Mouse (Mus musculus) CH12.LX (cell line): ENCODE measurements around the gene Pes1. TPM values are rescaled to one million over a fixed set of nuclear protein-coding genes. Genes with fewer than 3 reads are reported as not detected.

ENCODE experiments used
- DNase-seq: peaks from one replicate; pipeline ENCODE4 v3.0.0-alpha.2; 2013; ENCODE audit errors: extremely low read depth
- H3K27ac ChIP-seq: 2 replicates; pipeline ENCODE4 v1.5.1; 2012; ENCODE audit warnings: low read depth, mild to moderate bottlenecking, control low read depth, moderate library complexity; ENCODE audit not compliant: insufficient read depth
- H3K27me3 ChIP-seq: replicated peaks from 2 replicates; pipeline ENCODE3; 2012; ENCODE audit warnings: inconsistent platforms
- H3K36me3 ChIP-seq, 2 experiments: replicated peaks in 1 of 2; 2 replicates each; pipeline versions ENCODE3 to v1.6.1; 2012; ENCODE audit warnings: inconsistent platforms in 1 of 2, low read length in 1 of 2, mild to moderate bottlenecking in 1 of 2, mixed read lengths in 1 of 2, moderate library complexity in 1 of 2; ENCODE audit not compliant: control insufficient read depth in 1 of 2, insufficient read depth in 1 of 2
- H3K4me1 ChIP-seq, 2 experiments: 2 replicates each; pipeline ENCODE4 v1.6.1; 2012; ENCODE audit warnings: inconsistent platforms in 1 of 2, moderate library complexity in 1 of 2; ENCODE audit not compliant: insufficient read depth in 2 of 2, control insufficient read depth in 1 of 2
- H3K4me2 ChIP-seq: 2 replicates; pipeline ENCODE4 v1.6.1; 2012; ENCODE audit warnings: low read depth, mild to moderate bottlenecking, control low read depth; ENCODE audit not compliant: poor library complexity, insufficient read depth, severe bottlenecking
- H3K4me3 ChIP-seq, 3 experiments: fragments of 150-350 bp in 1 of 3; sonication (generic) in 1 of 3; replicated peaks in 1 of 3; 2 replicates each; pipeline versions ENCODE3 to v1.5.1; 2011 to 2012; ENCODE audit warnings: low read depth in 2 of 3, low read length in 2 of 3, mild to moderate bottlenecking in 2 of 3, moderate library complexity in 2 of 3, control low read depth in 1 of 3, improper control_type of control experiment in 1 of 3, inconsistent platforms in 1 of 3, mixed read lengths in 1 of 3; ENCODE audit not compliant: poor library complexity in 1 of 3
- H3K79me2 ChIP-seq: replicated peaks from 2 replicates; pipeline ENCODE4 v1.6.1; 2012; ENCODE audit warnings: mild to moderate bottlenecking, moderate library complexity; ENCODE audit not compliant: control insufficient read depth, poor library complexity, insufficient read depth, severe bottlenecking; ENCODE audit errors: extremely low read depth
- H3K9ac ChIP-seq: 2 replicates; pipeline ENCODE4 v1.6.1; 2012; ENCODE audit warnings: low read depth, mild to moderate bottlenecking, control low read depth, moderate library complexity; ENCODE audit not compliant: insufficient read depth
- H3K9me3 ChIP-seq: replicated peaks from 2 replicates; pipeline ENCODE3; 2012; ENCODE audit warnings: low read length, inconsistent platforms, mixed read lengths
- BHLHE40 ChIP-seq: IDR thresholded peaks from 2 replicates; pipeline ENCODE4 v1.6.1; 2011; ENCODE audit warnings: mild to moderate bottlenecking, low read depth, low read length, improper control_type of control experiment
- CTCF ChIP-seq, 2 experiments: IDR thresholded peaks in 1 of 2; conservative IDR thresholded peaks in 1 of 2; 2 replicates each; pipeline ENCODE4 v1.5.1; 2011 to 2012; ENCODE audit warnings: low read depth in 2 of 2, low read length in 2 of 2, improper control_type of control experiment in 1 of 2, inconsistent platforms in 1 of 2, mild to moderate bottlenecking in 1 of 2, moderate library complexity in 1 of 2
- ETS1 ChIP-seq: conservative IDR thresholded peaks from 2 replicates; pipeline ENCODE4 v1.6.1; 2012; ENCODE audit warnings: low read depth, mild to moderate bottlenecking, inconsistent platforms, low read length, improper control_type of control experiment, moderate library complexity
- GABPA ChIP-seq: IDR thresholded peaks from 2 replicates; pipeline ENCODE4 v1.6.1; 2012; ENCODE audit warnings: low read depth, low read length, improper control_type of control experiment, inconsistent platforms; ENCODE audit not compliant: insufficient replicate concordance
- HCFC1 ChIP-seq: IDR thresholded peaks from 2 replicates; pipeline ENCODE4 v1.6.1; 2012; ENCODE audit warnings: low read depth, mild to moderate bottlenecking, inconsistent platforms, low read length, improper control_type of control experiment
- MAX ChIP-seq: IDR thresholded peaks from 2 replicates; pipeline ENCODE4 v1.6.1; 2011; ENCODE audit warnings: low read length, improper control_type of control experiment
- MEF2A ChIP-seq: IDR thresholded peaks from 2 replicates; pipeline ENCODE4 v1.6.1; 2014; ENCODE audit warnings: low read depth, mild to moderate bottlenecking, inconsistent platforms, low read length, improper control_type of control experiment, borderline replicate concordance
- POLR2A ChIP-seq: IDR thresholded peaks from 2 replicates; pipeline ENCODE4 v1.6.1; 2011; ENCODE audit warnings: low read depth, mild to moderate bottlenecking, improper control_type of control experiment, low read length
- RAD21 ChIP-seq: IDR thresholded peaks from 2 replicates; pipeline ENCODE4 v1.6.1; 2011; ENCODE audit warnings: low read depth, mild to moderate bottlenecking, low read length, improper control_type of control experiment, moderate library complexity
- SIN3A ChIP-seq: IDR thresholded peaks from 2 replicates; pipeline ENCODE4 v1.6.1; 2012; ENCODE audit warnings: low read length, improper control_type of control experiment, inconsistent platforms
- SMC3 ChIP-seq: IDR thresholded peaks from 2 replicates; pipeline ENCODE4 v1.6.1; 2011; ENCODE audit warnings: low read depth, low read length, improper control_type of control experiment
- USF2 ChIP-seq: conservative IDR thresholded peaks from 2 replicates; pipeline ENCODE4 v1.6.1; 2011; ENCODE audit warnings: low read depth, low read length, improper control_type of control experiment
- ZNF384 ChIP-seq: IDR thresholded peaks from 2 replicates; pipeline ENCODE4 v1.6.1; 2012; ENCODE audit warnings: low read depth, low read length, improper control_type of control experiment, inconsistent platforms
- dilution Hi-C: fragments of 300-500 bp; cut with MboI; formaldehyde crosslinking; loops from 2 replicates; pipeline ENCODE4 v1.14.3; 2020; ENCODE audit warnings: low sequenced_read_pairs; ENCODE audit not compliant: extremely low pct_unique_long_range_greater_than_20kb, extremely low pct_ligation_motif_present
- in situ Hi-C: fragments of 300-500 bp; cut with MboI; formaldehyde crosslinking; loops from 3 replicates; pipeline ENCODE4 v1.14.3; 2019; ENCODE audit warnings: low sequenced_read_pairs, low pct_ligation_motif_present, low pct_unique_long_range_greater_than_20kb, mixed read lengths
- polyA plus RNA-seq: library from polyadenylated mRNA; unstranded; fragments of >175 nt; gene quantifications from 2 replicates; pipeline ENCODE4 v1.2.1, GENCODE M21; 2012; ENCODE audit warnings: low read depth; ENCODE audit not compliant: insufficient read length
- total RNA-seq, 2 experiments: library from RNA; depleted of rRNA; stranded (reverse); fragments of 300-350 nt in 1 of 2; fragments of >200 nt in 1 of 2; gene quantifications; 2 replicates each; pipeline ENCODE4 v1.2.3; 2012 to 2014

The Pes1 gene
- total and polyA plus RNA-seq, 3 experiments, result 120 to 311 (median 226) TPM

GRCm38 (mm10) chr11:3964416-3965172 lies 819 bp downstream of the Pes1 start:
- DNase-seq, result no peak
- H3K4me3 ChIP-seq, result peak overlapping the region; percentile 62 to 93 (median 86)
- H3K9ac ChIP-seq, result peak overlapping the region; percentile 81
- H3K4me2 ChIP-seq, result peak overlapping the region; percentile 99
- peaks cover 24 to 38% of the 10 kb centered on the region in 2 experiments for H3K36me3 ChIP-seq
- TF ChIP-seq ZNF384 (peak; percentile 69), HCFC1 (no peak)
- in situ Hi-C loops, result no loop called here
- H3K27me3 ChIP-seq, result peaks cover 8% of the 10 kb centered on the region
- H3K9me3 ChIP-seq, result no peaks in the 10 kb centered on the region
- peaks cover 47% of the 10 kb centered on the region for H3K79me2 ChIP-seq
- dilution Hi-C loops, result no loop called here
- no peak overlapping the region for H3K27ac ChIP-seq
- H3K4me1 ChIP-seq, result peaks cover 11 to 23% of the 10 kb centered on the region in 2 experiments

DNA sequence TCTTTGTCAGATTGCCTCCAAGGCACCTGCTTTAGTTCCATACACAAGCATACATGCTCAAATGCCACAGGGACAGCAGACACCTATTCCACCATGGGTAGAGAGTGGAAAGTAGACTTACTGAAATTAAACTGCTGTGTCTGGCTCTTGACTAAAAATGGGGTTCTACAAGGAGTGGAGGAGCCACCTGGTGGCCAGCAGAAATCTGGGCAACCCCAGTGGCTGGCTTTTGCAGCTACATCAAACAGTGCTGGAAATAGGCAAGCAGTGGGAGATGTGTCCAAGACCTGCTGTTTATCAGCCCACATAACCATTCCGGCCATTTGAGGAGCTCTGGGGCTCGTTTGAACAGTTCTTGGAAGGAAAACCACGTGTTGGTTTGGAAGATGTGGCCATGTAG lies 6.1 kb downstream of the Pes1 start:
- Histone ChIP-seq H3K4me2 (no peak overlapping the region), H3K9ac (no peak overlapping the region), H3K9me3 (no peaks in the 10 kb centered on the region), H3K36me3 (peaks cover 73 to 89% of the 10 kb centered on the region in 2 experiments), H3K27me3 (no peaks in the 10 kb centered on the region), H3K4me1 (peaks cover 7 to 17% of the 10 kb centered on the region in 2 experiments), H3K79me2 (peaks cover 37% of the 10 kb centered on the region), H3K4me3 (no peak overlapping the region), H3K27ac (no peak overlapping the region)
- in situ Hi-C loops (no loop called here), dilution Hi-C loops (no loop called here)
- no peak for DNase-seq
- peak; percentile 13; the same call in 1 of the 2 replicates for TF ChIP-seq SMC3
- peak; percentile 1 for TF ChIP-seq RAD21
- TF ChIP-seq CTCF (conservative IDR thresholded peaks at IDR 0.05 in 1 of 2, IDR thresholded peaks at IDR 0.05 in 1 of 2; ENCODE audit: low read depth in 2 of 2, low read length in 2 of 2), result peak in 1 of 2 experiments; percentile 55; a peak in 2 of 4 replicates
- no peak for TF ChIP-seq BHLHE40

GRCm38 (mm10) chr11:3970361-3970760 lies 6.6 kb downstream of the Pes1 start:
- Histone ChIP-seq H3K4me2 (no peak overlapping the region), H3K4me1 (peaks cover 7 to 17% of the 10 kb centered on the region in 2 experiments), H3K36me3 (peaks cover 78 to 94% of the 10 kb centered on the region in 2 experiments), H3K9me3 (no peaks in the 10 kb centered on the region)
- TF ChIP-seq POLR2A (no peak), ZNF384 (no peak), USF2 (no peak), MEF2A (no peak), GABPA (no peak), ETS1 (no peak), SIN3A (no peak), HCFC1 (no peak), MAX (no peak)
- TF ChIP-seq, all 38 proteins: peak for 0
- Histone ChIP-seq H3K27ac (no peak overlapping the region), H3K79me2 (peaks cover 31% of the 10 kb centered on the region), H3K9ac (no peak overlapping the region), H3K27me3 (no peaks in the 10 kb centered on the region), H3K4me3 (no peak overlapping the region)
- dilution Hi-C loops, result no loop called here
- in situ Hi-C loops, result no loop called here
- DNase-seq, result no peak
